Mouse (Mus musculus) frontal cortex, postnatal 14 days (tissue): ENCODE results near the gene Slc31a2.

Experiments
- DNase-seq, 2 experiments: peaks; one replicate each; pipeline ENCODE4 v3.0.0; 2022; ENCODE audit warnings: low spot score in 2 of 2

The Slc31a2 gene

GRCm38 (mm10) chr4:62316456-62316855, 54.1 kb downstream of the Slc31a2 start:
- no peak for DNase-seq

- DNase-seq = no peak
Observed at GRCm38 (mm10) chr4:62318294-62318693, 55.9 kb downstream of the Slc31a2 start.

- no peak for DNase-seq
Observed at GRCm38 (mm10) chr4:62322684-62323083, 60.3 kb downstream of the Slc31a2 start.

- DNase-seq = no peak
Observed at GRCm38 (mm10) chr4:62326111-62326510, 63.7 kb downstream of the Slc31a2 start.

GRCm38 (mm10) chr4:62328941-62329660, 66.7 kb downstream of the Slc31a2 start:
- no peak for DNase-seq

- no peak for DNase-seq
Observed at GRCm38 (mm10) chr4:62331977-62332376, 69.6 kb downstream of the Slc31a2 start.

- no peak for DNase-seq
Observed at GRCm38 (mm10) chr4:62338536-62338935, 76.2 kb downstream of the Slc31a2 start.

GRCm38 (mm10) chr4:62344000-62344399, 81.6 kb downstream of the Slc31a2 start:
- no peak for DNase-seq

GRCm38 (mm10) chr4:62345827-62346226, 83.5 kb downstream of the Slc31a2 start:
- no peak for DNase-seq

- DNase-seq = no peak
Observed at GRCm38 (mm10) chr4:62347605-62348328, 85.4 kb downstream of the Slc31a2 start.
